Mouse (Mus musculus): ENCODE results near the gene Tbxas1.

Gene Tbxas1

DNA sequence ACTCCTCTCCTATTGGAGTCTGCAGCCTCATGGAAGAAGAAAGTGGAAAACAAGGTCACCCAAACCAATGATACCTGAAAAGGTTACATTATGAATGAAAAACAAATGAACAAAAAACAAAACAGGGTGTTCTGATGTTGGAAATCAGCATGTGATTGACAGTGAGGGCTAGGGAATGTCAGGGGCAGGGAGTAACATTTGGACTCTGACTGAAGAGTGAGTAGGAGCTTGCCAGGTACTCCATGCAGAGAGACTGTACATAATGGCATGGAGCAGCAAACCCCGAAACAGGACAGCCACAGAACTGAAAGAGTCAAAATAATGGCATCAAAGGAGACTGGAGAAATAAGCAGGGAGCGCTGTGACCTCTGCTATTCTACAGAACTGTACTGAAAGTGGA, 14.9 kb upstream of the Tbxas1 start:
- DNase-seq = no peak

DNA sequence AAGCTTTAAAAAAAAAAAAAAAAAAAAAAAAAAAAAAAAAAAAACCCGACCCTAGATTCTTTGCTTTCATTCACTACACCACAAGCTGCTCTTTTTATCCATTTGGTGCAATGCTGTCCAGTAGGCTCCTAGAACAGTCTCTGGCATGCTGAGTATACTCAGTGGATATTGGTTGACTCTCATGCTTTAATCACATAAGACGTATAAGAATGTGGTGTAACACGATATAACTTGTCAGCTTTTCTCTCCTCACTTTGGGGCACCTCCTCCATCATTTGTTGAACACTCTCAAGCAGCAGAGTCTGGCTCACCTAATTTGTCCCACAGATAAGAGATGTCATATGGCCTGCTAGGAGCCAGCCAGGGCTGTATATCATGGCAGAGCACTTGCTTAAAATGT, 11.6 kb upstream of the Tbxas1 start:
- no peak for DNase-seq

DNA sequence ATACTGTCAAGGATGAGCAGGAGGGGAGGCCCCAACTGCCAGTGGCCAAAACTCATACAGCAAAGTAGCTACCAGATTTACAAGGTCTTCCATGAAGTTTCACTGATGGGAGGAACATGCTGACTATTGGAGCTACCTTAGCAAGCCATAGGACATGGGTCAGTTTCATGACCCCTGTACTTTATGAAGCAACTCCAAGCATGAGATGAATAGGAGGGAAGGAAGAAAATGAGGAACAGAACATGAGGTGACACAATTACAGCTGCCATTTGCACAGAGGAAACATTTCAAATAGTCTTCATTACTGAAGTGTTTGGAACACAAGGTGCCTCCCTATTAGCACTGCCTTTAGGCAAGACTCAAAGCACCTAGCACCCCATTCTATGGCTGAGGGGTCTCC, 9.4 kb upstream of the Tbxas1 start:
- DNase-seq = no peak

DNA sequence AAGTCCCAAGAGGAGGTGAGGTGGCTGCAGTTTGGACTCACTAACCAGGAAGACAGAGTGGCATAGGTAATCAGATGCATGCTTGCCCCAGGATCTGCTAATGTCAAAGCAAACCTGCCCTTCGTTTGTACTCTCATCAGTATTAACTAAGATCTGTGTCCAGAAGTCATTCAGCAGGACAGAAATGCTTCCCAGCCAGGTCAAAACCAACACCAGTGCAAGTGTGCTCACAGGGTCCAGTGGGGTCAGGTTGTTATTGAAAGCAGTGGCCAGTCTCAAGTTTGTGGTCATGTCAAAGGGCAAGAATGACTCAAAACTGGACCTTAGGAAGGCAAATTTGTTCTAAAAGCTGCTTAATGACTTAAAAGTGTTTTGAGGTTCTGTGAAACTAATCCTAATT, 8.8 kb upstream of the Tbxas1 start:
- DNase-seq = no peak

DNA sequence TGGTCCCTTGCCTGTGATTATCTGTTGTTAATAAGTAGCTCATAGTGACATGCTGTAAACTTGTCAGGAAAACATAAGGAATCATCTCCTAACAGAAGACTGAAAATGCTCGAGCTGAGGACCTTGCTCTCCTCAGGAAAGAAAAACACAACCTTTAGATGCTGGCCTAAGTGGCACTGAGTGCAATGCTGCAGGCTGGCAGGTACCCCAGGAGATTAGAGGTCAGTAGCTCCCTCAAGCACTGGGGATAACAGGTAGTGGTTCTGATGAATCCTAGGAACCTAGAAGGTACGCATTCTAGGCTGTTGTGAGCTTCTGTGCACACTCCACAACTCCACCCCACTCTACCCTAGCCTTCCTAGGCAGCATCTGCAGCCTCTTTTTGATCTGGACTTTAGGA, 8.4 kb upstream of the Tbxas1 start:
- DNase-seq = no peak

DNA sequence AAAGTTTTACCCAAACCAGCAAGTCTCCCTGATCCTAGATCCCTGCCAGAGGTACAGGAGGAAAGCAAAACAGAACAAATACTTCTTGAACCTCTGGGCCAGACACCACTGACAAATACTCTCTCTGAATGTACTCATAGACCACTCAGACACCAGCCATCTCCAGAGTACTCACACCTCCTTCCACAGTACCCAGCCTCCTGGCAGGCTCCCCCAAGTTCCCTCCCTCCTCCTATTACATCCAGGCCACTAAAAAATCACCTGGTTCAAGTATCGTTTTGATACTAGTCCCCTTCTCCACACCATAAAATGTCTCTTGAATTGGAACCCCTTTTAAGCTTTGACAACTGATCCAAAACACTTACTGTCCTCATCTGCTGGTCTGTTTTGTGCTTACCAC, 7.9 kb upstream of the Tbxas1 start:
- no peak for DNase-seq

DNA sequence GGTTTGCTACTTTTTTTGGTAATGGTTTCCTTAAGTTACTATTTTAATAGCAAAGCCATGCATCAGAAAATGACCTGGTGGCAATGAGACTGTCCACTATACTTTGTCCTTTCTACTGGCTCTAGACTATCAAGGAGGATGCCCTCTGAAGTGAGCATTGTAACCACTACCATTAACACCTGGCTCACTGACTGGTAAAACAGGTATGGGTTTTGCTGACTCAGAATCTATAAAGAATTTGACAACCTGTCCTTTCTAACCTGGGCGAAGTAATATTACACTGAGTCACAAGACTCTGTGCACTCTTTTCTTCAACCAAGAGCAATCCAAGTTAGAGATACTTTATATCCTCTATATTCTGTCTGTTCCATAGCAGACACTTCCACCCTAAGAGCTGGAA, 6.2 kb upstream of the Tbxas1 start:
- no peak for DNase-seq

DNA sequence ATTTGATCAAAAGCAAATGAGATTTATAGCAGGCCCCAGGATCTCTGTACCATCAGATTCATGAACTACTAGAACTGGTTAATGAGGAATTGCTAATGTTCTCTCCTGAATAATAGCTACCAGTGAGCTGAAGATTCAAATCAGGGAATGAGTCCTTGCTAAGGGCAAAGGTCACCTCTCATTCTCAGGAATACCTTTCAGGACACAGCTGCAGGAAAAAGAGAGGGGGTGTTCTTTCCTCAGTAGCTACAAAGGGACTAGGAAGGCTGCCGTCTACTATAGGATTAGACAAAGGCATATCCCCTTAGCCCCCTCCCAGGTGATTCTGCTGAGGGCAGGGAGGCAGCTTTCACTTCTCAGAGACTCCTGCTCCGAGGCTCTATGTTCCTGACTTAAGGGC, 5.1 kb upstream of the Tbxas1 start:
- DNase-seq = no peak

DNA sequence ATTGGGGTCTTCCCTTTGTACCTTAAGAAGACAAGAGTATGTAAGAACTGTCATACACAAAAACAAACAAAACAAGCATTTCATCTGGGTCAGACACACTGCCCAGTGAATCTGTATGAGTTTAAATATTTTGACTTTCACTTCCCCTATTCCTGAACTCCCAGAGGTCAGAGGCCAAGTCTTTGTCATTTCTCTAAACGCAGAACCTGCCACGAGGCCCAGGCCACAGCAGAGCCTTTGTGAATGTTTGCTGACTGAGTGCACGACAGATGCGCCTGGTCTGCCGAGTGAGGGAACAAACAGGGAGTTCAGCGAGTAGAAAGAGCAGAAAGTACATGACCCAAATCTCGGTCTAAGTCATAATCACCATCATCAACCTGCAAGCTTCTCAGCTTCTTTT, 4.2 kb upstream of the Tbxas1 start:
- DNase-seq = no peak

DNA sequence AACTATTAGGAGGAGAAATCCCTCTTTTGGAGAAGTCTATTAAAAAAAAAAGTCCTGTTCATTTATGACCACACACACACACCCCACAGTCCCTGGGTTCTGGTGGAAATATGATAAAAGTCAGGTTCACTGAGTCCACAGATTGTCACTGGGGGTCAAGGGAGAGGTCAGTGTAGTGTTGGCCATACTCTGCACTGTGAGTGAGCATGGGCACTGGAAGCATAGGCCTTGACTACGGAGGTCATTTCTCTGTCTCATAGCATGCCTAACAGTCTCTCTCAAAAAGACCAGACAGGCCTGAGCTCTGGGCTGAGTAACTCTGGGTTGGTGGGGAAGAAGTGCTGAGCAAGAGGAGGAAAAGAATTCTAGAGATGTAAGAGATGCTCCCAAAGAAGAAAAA, 1.9 kb upstream of the Tbxas1 start:
- DNase-seq = no peak

DNA sequence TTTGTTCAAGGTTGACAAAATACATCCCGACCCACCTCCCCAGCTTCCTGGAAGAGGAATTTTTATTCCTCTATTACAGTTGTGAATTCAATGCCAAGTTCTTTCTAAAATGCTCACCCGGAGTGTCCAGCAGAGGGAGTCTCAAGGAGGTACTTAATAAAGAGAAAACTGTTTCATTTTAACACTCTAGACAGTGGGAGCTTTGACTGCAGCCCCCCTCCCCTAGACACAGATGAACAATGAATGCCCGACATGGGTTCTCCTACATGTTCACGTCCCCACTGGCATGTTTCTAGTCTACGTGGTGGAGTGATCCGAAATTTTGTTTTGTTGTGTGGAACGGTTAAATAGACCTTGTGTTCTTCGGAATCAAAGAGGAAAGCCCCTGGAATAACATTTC, 1.2 kb upstream of the Tbxas1 start:
- peak; percentile 50 for DNase-seq

DNA sequence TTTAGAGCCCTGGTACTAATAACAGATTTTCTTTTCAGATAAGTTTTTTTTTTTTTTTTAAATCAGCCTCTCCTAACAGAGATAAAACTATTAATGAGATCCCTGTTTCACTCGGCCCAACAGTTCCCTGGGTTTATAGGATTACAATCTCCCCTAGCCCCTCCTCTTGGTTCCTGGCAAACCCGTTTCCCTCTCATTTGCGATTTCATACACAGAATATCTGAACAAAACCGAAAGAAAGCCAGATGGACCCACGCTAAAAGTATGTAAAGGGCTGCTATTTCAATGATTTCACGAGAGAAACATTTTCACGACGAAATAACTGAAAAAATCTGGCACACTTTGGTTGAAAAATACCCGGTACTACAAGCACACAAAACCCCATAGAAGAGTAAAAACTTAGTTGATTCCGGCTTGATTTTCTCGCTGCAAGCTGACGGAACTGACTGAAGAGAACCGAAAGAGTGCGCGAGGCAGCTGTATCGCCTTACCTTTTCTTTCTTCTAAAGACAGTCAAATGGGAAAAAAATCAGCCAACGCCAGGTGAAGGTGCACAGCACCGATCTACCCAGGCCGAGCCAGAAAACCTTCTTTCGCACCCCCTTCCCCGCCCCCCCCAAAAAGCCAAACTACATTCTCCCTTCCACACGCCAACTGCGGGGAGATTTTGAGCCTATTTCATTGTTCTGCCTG, 493 bp upstream of the Tbxas1 start:
- DNase-seq = peak; percentile 35

DNA sequence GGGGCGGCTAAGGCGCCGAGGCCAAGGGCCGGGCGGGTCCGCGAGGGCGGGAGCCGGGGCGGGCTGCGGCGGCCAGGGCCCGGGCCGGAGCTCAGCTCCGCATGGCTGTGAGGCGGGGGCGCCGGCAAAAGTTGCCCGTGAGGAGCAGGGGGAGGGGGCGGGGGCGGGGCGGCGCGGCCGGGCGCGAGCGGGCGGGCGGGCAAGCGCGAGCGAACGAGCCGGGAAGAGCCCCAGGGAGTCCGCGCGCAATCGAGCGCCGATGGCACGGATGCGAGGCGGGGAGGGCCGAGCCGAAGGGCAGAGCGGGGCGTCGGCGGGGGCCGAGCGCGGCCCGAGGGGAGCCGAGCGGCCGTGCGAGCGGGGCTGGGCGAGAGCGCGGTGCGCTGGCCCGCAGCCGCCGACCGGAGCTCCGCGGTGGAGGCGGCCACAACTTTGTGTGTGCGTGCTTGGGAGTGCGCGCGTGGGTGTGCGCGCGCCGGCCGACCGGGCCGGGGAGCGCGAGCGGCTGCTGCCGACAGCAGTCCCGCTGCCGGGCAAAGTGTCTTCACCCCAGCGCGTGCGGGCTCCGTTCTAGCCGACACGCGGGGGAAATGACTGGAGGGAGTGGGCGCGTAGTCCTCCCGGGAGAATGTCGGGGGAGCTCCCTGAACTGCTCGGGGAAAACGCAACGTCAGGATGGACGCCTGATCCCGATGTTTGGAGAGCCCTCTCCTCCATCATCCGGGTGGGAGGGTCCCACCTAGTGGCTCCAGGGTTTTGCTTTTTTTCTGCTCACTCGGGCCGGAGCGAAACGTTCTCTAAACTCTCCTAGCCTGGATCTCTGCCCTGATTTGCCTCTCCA, 1.1 kb downstream of the Tbxas1 start, which contains the start of gene Hipk2:
TSS of gene Hipk2 (minus strand) at position 95 of the 841 bp plus-strand sequence.
- DNase-seq = peak; percentile 81

DNA sequence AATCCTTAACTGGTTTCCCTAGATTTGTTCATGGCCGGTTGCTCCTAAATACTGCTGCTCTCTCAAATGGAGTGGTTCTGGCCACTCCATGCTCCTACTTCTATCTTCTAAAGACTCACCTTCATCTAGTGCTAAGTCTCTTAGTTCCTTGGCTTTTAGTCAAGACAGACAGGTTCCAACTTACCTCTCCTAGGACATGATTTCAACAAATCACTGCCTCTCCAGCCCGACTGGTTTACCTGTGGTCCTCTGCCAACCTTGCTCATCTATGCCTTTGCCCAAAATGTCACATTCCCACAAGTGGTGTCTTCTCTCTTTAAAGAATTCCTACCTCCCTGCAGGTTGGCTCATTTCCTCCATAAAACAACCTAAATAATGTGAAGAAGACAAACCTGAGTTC, 2.5 kb downstream of the Tbxas1 start:
- no peak for DNase-seq

DNA sequence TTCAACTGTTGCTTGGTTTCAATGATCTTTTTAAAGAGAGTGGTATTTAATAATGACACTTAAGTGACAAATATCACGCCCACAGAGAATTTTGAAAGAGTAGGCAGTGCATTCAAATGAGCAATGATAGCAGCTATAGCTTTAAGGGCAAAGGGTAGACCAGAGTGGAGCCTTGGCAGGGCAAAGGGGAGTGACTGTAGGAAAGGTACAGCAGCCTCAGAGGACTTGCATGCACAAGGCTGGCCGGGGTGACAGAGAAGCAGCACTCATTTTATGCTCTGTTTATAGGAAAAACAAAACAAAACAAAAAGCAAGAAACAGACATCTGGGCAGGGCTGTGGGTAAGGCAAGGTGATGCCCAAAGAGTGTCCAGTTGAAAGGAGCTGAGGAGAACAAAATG, 6.3 kb downstream of the Tbxas1 start:
- no peak for DNase-seq

DNA sequence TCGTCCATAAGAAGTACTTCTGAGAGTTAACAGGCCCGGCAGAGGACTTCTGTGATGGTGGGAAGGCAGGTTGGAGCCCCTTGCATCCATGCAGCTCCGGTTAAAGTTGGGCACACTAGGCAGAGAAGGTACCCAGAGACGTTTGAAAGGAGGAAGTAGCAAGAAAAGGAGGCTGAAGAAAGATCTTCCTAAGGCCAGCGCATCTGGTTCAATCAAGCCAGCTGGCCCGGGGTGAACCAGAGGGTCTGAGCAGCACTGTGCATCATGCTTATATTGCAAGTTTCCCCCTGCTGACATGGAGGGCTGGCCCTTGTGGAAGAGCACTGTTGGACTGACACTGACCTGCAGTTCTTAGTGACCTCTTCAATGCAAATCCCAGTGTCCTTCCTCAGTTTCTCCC, 6.8 kb downstream of the Tbxas1 start:
- DNase-seq = no peak

DNA sequence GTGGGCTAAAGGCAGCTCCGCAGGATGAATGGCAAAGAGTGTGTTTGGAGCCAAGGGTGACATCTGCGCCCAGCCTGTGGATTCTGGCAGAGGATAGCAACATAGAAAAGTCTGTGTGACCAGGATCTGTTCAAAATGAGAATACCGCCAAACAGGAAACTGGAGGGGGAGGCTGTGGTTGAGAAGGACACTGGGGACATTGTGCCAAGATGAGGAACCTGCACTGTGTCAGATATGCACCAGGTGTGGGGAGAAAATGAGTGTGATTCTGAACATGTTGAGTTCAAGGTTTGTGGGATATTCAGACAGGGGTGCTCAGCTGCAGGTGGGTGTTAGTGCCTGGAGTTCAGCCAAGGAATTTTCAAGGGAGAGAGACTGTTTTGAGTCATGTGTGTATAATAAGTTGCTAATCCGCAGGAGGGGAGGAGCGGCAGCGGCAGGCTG, 7.5 kb downstream of the Tbxas1 start:
- no peak for DNase-seq

DNA sequence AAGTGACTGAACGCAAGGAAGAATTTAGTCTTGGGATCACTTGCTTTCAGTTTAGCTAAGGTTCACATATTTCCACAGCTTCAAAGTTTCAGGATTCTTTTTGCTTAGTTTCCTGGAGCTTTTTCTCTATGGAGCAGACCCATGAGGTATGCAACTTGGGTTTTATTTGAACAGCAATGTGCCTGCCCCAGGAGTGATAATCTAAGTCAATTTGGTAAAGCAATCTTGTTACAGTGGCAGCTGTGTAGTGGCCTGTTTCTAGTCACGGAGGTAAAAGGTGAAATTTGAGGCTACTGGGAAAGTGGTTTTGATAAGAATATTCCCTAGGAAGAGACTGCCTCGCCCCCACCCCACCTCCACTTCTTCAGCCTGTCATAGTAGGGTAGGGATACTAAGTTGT, 9.3 kb downstream of the Tbxas1 start:
- no peak for DNase-seq

DNA sequence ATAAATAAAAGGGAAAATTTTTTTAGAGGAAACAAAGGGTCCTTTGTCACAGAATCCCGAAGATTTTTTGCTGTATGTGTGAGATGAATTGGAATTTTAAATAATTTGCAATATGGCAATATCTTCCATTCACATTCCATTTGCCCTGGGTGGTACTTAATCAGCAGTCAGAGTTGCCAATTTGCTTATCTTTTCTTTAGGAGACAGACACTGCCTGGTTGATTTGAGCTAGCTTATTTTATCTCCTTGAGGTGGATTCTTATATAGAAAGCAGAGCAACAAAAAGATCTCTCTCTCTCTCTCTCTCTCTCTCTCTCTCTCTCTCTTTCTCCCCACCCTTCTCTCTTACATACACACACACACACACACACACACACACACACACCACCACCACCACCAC, 9.9 kb downstream of the Tbxas1 start:
- no peak for DNase-seq

DNA sequence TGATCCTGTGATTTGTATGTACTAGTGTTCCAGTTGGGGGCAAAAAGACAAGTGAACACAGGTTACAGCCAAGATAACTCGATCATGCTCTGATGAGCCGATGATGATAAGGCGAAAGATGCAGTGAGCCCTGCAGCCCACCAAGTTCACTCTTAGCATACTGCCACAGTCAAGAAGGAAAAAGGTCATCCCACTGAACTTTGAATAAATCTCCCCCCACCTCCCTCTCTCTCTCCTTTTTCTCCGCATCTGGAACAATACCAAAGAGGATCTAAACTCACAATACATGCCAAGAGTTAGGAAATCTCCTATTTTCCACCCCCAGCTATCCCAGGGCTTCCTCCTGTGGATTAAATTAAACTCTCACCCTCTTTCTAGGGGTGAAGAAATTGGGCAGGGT, 12.2 kb downstream of the Tbxas1 start:
- DNase-seq = no peak

DNA sequence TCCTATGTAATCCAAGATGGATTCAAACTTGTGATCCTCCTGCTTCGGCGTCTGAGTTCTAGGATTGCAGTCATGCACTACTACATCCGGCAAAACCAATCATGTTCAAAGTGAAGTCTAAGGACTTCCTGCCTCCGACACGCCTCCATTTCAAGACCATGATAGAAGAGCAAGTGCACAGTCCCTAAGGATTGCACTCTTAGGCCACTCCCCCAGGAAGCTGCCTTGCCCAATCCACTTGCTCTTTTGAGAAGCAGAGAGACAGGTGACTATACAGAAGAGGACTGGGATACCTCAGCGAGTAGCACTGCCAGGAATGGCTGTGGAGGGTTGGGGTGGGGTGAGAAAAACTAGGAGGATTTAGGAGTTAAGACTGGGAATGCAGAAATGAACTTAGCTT, 14.0 kb downstream of the Tbxas1 start:
- DNase-seq = no peak

DNA sequence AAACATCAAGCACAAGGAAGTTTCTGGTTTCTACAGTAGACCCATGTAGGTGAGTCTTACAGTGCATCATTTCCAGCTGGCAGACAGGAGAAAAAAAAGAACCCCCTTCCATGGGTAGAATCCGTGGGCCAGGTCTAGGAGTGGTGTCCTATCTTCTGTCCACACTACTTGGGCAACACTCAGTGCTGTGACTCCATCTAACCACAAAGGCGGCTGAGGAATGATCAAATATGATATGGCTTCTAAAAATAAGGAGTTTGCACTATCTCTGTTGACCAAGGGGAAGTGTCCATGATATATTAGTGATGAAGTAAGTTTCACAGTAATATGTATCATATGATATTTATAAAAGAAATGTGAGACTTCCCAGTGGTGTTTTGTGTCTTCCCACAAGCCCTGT, 16.8 kb downstream of the Tbxas1 start:
- DNase-seq = no peak

DNA sequence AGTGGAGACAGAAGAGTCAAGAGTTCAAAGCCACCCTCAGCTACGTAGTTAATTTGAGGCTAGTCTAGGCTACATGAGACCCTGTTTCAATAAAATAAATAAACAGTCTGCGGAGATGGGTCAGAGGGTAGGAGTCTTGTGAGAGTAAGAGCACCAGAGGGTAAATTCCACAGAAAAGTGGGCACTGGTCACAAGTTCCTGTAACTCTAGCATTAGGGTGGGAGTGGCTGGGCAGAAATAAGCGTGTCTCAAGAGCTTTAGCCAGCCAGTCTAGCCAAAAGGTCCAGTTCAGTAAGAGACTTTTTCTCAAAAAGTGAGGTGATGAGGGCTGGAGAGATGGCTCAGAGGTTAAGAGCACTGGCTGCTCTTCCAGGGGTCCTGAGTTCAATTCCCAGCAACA, 18.4 kb downstream of the Tbxas1 start:
- no peak for DNase-seq

DNA sequence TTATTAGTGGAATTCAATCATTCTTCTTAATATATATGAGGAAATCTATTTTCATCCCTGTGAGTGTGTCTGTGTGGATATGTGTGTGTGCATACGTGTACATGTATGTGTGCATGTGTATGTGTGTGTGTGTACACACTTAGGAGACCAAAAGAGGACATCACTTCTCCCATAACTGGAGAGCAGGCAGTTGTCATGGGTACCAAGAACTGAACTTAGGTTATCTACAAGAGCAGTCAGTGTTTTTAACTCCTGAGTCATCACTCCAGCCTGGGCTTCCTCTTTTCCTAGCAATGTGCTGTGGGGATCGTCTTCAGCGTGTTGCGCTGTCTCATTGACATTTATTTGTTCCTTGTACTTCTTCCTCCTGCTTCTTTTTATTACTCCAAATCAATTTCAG, 24.9 kb downstream of the Tbxas1 start:
- no peak for DNase-seq

Measured in thymus, postnatal 25 days (tissue).